ENCODE assay signal across 25 mouse cellular contexts in the genomic region with DNA sequence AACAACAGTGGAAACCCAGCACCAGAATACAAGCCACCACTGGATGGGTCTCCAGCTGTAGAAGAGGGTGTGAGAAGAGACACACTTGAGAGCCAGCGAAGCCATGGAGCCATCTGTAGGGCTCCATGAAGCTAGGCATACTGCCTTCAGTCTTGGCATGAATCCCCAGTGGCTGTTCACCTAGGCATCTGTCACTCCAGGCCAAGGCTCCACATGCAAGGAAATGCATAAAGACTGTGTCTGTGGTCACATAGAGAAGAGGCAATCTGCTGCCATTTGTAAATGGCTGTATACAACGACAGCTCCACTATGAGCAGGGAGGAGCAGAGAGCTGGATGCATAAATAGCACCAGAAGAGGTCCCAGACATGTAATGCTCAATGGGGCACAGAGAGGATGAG.
DNase-seq lines count a peak whose midpoint lies in the region; ATAC-seq lines count a peak whose summit lies in the region.
"Had no signal": no experiment of that assay in that cellular context is flagged by ENCODE, and none has a peak within 500 bp of the region (broad histone marks: within the 10 kb centered on the region; RNA-seq: fewer than 3 reads in every experiment).

No protein-coding gene starts in this region.

- H3K36me3 ChIP-seq in heart, embryonic 10.5 days: no peaks in the 10 kb centered on the region
- no peaks in the 10 kb centered on the region for H3K36me3 ChIP-seq in neural tube, embryonic 15.5 days
- H3K36me3 ChIP-seq: heart, embryonic 15.5 days; hindbrain, embryonic 15.5 days; limb, embryonic 13.5 days; liver, embryonic 13.5 days; midbrain, embryonic 13.5 days; neural tube, embryonic 12.5 days had no signal

- WGBS in heart, embryonic 10.5 days: 67% methylated on average over 2 of the region's 2 CpGs
- 62% methylated on average over 2 of the region's 2 CpGs for WGBS in neural tube, embryonic 15.5 days

- no peaks in the 10 kb centered on the region for H3K4me1 ChIP-seq in heart, embryonic 10.5 days
- H3K4me1 ChIP-seq in neural tube, embryonic 15.5 days: peaks cover 8% of the 10 kb centered on the region; the same call in 1 of the 2 replicates
- H3K4me1 ChIP-seq: heart, embryonic 15.5 days; liver, embryonic 13.5 days; neural tube, embryonic 12.5 days had no signal

- H3K9ac ChIP-seq in neural tube, embryonic 15.5 days (replicated peaks): no peak overlapping the region
- H3K9ac ChIP-seq: heart, embryonic 15.5 days; hindbrain, embryonic 15.5 days; limb, embryonic 13.5 days; liver, embryonic 13.5 days; lung, embryonic 14.5 days; neural tube, embryonic 12.5 days had no signal

- ATAC-seq in neural tube, embryonic 15.5 days (ENCODE audit: low FRiP score): 0 out of 2 replicates have a peak, but pooled peaks have one; percentile 15
- ATAC-seq: CD4-positive, CD25-positive, alpha-beta regulatory T cell, adult 4 months; intestine, postnatal 0 days had no signal

- peak; percentile 65 for DNase-seq in heart, adult 11 months
- DNase-seq in heart, embryonic 10.5 days (ENCODE audit: low spot score): no peak
- DNase-seq in neural tube, embryonic 10.5 days (ENCODE audit: extremely low spot score, low spot score): no peak
- DNase-seq in cerebellum, adult 9-10 months: peak; percentile 75
- no peak for DNase-seq in gastrocnemius, postnatal 10 days
- DNase-seq in gastrocnemius, postnatal 4 days (ENCODE audit: low spot score in 2 of 2): no peak
- no peak for DNase-seq in embryo, embryonic 10 days (ENCODE audit: low spot score)
- DNase-seq: adrenal gland, postnatal 25 days; gastrocnemius, postnatal 14 days; heart, adult 2 months; heart, postnatal 36 days; kidney, postnatal 25 days; liver, embryonic 13.5 days; lung, embryonic 14.5 days; right cerebral cortex, postnatal 4 days; thymus, postnatal 14 days had no signal

- H3K27ac ChIP-seq in heart, embryonic 10.5 days: no peak overlapping the region
- 0 out of 2 replicates have a peak overlapping the region, but pooled peaks have one; percentile 3 for H3K27ac ChIP-seq in neural tube, embryonic 15.5 days (replicated peaks)
- H3K27ac ChIP-seq: heart, adult 2 months; heart, embryonic 15.5 days; hindbrain, embryonic 15.5 days; layer of hippocampus, adult 2 months; limb, embryonic 13.5 days; liver, embryonic 13.5 days; midbrain, embryonic 13.5 days; neural tube, embryonic 12.5 days had no signal

- no peaks in the 10 kb centered on the region for H3K27me3 ChIP-seq in heart, embryonic 10.5 days (ENCODE audit: insufficient read depth, poor library complexity, severe bottlenecking)
- H3K27me3 ChIP-seq in neural tube, embryonic 15.5 days (replicated peaks): no peaks in the 10 kb centered on the region
- H3K27me3 ChIP-seq: hindbrain, embryonic 15.5 days; liver, embryonic 13.5 days; midbrain, embryonic 13.5 days; neural tube, embryonic 12.5 days had no signal

- H3K4me3 ChIP-seq in heart, embryonic 10.5 days: no peak overlapping the region
- no peak overlapping the region for H3K4me3 ChIP-seq in neural tube, embryonic 15.5 days (replicated peaks)
- H3K4me3 ChIP-seq: heart, adult 2 months; heart, embryonic 15.5 days; hindbrain, embryonic 15.5 days; limb, embryonic 13.5 days; liver, embryonic 13.5 days; midbrain, embryonic 13.5 days; neural tube, embryonic 12.5 days had no signal

- H3K4me2 ChIP-seq in neural tube, embryonic 15.5 days: no peak overlapping the region
- H3K4me2 ChIP-seq: limb, embryonic 13.5 days; liver, embryonic 13.5 days; lung, embryonic 14.5 days had no signal

- H3K9me3 ChIP-seq in heart, embryonic 10.5 days: no peaks in the 10 kb centered on the region
- no peaks in the 10 kb centered on the region for H3K9me3 ChIP-seq in neural tube, embryonic 15.5 days (replicated peaks)
- H3K9me3 ChIP-seq: heart, embryonic 15.5 days; hindbrain, embryonic 15.5 days; limb, embryonic 13.5 days; liver, embryonic 13.5 days; midbrain, embryonic 13.5 days; neural tube, embryonic 12.5 days had no signal

Comparison
In these comparisons a context has a peak if more than half of its experiments do, and no peak if none do; other contexts are left out.
1. DNase-seq: peak in heart, adult 11 months (single experiment) and cerebellum, adult 9-10 months (single experiment); none in heart, embryonic 10.5 days (single experiment), neural tube, embryonic 10.5 days (single experiment), gastrocnemius, postnatal 10 days (single experiment), gastrocnemius, postnatal 4 days (0 of 2) and embryo, embryonic 10 days (single experiment).